Mouse (Mus musculus): ENCODE data around the gene Irak3. TPM values are rescaled to one million over a fixed set of nuclear protein-coding genes. Genes with fewer than 3 reads are reported as not detected.
"Not testable (repeated sequence)": the region's sequence is repeated elsewhere in the genome, so short reads cannot be mapped to it uniquely, and the experiment has no call there.

The Irak3 gene
- total RNA-seq, 2 experiments from 2014 or later = 2.2 to 4.7 TPM

- DNase-seq (ENCODE audit: low spot score in 2 of 2) = no peak
These were observed 36.8 kb downstream of the Irak3 start for GRCm38 (mm10) chr10:120164931-120165792.

DNA sequence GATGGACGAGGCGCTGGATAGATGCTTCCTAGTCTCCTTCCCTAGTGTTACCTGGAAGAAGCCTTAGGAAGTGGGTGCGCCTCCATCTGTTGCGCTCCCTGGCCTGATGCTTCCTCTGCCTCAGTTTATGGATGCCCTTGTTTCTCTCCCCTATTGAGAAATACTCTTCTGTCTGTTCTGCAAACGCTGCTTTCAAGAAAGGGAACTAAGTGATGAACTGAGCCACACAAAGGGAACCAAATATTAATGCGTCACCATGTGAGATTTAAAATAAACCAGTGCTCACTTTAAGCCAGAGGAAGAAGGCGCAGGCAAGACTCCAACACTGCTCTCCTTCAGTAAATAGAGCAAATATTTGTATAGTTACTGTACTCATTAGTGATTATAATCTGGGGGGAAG lies 38.4 kb downstream of the Irak3 start:
- no peak for DNase-seq (ENCODE audit: low spot score in 2 of 2)

DNA sequence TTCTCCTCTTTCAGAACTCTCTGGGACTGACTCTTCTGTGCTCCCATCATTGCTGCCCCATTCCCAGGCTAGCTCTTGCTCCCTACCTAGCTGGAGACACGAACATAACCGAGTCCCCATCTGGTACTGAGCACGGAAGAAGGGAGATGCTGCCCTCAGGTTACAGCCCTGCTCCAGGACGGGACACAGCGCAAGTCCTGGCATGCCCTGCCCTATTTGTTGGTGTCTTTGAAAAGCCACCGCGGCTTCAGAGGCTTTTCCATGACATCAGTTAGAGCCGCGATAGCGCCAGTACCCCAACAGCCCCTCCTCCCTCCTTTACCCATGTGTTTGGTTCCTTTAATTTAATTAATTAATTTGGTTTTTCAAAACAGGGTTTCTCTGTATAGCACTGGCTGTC lies 39.1 kb downstream of the Irak3 start:
- DNase-seq (ENCODE audit: low spot score in 2 of 2) = no peak

GRCm38 (mm10) chr10:120160533-120160932 lies 41.4 kb downstream of the Irak3 start:
- no peak for DNase-seq (ENCODE audit: low spot score in 2 of 2)

DNA sequence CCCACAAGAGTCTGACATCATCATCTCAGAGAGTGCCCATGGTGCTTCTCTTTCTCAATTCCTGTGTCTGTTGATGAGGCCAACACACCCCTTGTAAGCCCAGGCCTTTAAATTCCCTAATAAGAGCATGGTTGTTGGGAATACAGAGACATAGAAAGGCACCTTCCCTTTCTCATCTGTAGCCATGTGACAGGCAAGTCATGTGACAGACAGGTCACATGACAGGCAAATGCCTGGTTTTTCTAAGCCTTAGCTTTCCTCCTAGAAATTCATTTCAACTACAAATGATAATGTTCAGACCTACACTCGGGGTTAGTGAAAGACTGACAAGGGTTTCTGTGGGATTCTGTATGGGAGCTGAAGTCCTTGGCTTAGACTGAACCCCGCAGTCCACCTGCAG lies 48.0 kb downstream of the Irak3 start:
- DNase-seq (ENCODE audit: low spot score in 2 of 2) = no peak

DNA sequence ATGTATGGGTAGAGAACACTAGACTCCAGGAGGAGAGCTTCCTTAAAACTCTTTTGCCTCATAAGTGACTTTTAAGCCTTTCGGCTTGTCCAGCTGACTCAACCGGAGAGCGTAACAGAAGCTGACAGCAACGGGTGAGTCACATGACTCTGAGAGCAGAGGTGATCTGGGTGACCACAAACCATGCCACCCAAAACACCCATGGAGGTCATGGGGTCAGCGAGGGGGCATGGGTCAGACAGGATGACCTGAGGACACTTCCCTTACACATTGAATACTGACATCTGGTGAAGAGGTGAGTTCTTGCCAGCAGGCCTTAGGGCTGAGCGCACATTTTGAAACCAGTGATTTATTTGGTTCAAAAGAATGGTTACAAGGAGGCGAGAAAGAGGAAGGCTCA lies 50.3 kb downstream of the Irak3 start:
- no peak for DNase-seq (ENCODE audit: low spot score in 2 of 2)

DNA sequence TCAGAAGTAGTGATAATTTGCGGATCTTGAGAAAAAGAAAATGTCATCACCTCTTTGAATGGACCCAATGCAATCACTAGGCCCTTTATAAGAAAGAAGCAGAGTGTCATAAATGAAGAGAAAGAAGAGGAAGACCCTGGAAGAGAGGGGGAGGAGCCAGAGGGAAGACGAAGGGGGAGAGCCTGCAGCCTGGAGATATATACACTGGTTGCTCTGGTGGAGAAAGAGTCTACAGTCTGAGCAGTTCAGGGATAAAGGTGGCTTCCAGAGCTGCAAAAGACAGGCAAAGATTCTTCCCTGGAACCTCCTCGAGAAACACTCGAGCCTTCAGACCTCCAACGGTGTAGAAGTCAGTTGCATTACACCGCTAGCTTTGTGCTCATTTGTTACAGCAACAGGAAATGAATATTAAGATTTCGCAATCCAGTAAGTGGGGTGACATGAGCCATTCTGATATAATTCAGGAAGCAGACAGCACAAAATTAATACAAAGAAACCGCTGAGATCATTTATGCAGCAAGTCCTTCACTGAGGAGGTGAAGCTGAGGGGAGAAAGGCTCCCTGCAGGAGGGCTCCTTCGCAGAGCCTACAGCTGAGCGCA lies 60.9 kb downstream of the Irak3 start:
- DNase-seq (ENCODE audit: low spot score in 2 of 2) = no peak

- DNase-seq (ENCODE audit: low spot score in 2 of 2) = no peak
These were observed 61.7 kb downstream of the Irak3 start for GRCm38 (mm10) chr10:120140193-120140592.

DNA sequence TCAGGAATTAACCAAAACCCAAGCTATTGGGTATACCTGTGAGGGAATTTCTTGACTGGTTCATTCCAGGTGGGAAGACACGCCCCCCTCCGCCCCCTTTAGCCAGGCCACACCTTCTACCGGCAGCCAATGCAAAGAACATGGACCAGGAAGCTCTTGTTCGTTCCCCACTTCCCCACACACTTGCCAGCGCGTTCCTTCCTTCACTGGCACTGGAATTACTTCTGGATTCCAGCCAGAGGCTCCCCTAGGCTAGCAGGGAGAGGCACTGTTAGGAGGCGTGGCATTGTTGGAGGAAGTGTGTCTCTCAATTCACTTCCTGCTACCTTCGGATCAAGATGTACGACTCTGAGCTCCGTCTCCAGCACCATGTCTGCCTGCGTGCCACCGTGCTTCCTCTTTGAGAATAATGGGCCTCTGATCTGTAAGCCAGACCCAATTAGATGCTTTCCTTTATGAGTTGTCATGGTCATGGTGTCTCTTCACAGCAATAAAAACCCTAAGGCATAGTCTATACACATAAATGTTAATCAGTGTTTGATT lies 65.8 kb downstream of the Irak3 start:
- no peak for DNase-seq (ENCODE audit: low spot score in 2 of 2)

DNA sequence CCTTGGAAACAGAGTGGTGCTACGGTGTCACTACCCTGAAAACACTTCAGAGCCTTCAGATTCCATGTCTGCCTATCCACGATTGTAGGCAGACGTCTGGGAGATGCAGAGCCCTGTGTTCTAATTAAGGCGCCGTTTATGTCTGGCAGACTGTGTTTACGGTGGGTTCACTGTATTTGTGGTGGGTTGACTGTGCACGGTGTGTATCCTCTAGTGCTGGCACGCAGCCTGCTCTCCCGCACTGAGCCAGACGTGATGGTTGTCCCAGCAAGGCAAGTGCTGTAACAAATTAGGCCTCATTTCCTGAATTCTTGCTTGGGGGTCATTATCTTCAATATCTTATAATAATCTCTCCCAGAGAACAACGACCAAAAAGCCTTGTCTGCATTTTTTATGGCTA lies 68.2 kb downstream of the Irak3 start:
- DNase-seq (ENCODE audit: low spot score in 2 of 2) = no peak

DNA sequence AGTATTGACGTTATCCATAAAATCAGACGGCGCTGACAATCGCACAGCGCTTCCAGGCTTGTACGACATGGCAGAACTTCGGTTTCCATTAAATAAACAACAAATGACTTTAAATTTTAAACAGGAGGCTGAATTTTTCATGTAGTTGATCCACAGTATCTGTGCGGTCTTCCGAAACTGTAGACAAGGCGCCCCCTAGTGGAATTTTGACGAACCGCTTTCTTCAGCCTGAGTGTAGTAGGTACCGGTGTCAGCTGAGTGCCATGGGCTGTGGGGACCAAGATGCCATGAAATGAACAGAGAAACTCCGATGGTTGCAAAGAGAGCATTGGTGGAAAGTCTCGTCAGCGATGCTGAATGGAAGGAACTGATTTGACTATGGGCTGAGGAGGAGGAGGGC lies 71.3 kb downstream of the Irak3 start:
- DNase-seq (ENCODE audit: low spot score in 2 of 2) = peak in 1 of 2 experiments; percentile 14

GRCm38 (mm10) chr10:120128601-120129277 lies 73.2 kb downstream of the Irak3 start:
- DNase-seq (ENCODE audit: low spot score in 2 of 2) = no peak

DNA sequence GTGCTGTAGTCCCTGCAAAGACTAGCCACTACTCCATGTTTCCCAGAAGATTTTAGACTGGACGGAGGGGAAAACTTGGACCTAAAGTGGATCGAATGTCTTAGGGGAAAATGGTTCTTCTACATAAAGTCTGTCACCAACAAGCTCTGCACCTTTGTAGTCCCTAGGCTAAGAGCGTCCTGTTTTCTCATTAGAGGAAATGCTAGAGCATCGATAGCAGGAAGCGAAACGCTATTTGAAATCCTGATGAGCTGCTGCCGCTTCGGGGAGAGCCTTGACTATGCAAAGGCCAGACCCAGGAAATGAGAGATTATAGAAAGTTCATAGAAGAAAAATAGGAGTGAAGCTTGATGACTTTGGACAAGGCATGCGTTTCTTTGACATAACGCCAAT lies 76.5 kb downstream of the Irak3 start:
- DNase-seq (ENCODE audit: low spot score in 2 of 2) = no peak

DNA sequence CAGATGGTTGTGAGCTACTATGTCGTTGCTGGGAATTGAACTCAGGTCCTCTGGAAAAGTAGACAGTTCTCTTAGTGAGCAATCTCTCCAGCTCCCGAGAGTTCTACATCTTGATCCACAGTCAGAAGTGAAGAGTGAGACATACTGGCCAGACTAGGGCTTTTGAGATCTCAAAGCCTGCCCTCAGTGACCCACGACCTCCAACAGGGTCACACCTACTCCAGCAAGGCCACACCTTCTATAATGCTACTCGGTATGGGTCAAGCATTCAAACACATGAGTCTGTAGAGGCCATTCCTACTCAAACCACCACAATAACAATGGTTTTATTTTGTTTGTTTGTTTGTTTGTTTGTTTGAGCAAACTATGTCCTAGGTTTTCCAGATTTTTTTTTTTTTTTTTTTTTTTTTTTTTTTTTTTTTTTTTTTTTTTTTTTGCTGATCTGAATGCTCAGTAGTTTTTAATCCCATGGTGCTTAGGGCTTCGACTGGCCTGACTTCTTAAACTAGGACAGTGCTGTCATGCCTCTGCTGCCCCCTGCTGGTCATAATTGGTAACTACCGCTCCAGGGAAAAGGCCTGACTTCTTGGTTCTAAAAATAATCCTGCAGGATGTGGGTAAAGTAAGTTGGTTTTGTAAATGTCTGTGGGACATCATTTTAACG lies 77.0 kb downstream of the Irak3 start:
- peak; percentile 84 to 87 for DNase-seq (ENCODE audit: low spot score in 2 of 2)

GRCm38 (mm10) chr10:120123721-120124120 lies 78.2 kb downstream of the Irak3 start:
- DNase-seq (ENCODE audit: low spot score in 2 of 2) = no peak

- DNase-seq (ENCODE audit: low spot score in 2 of 2) = no peak
These were observed 86.7 kb downstream of the Irak3 start for GRCm38 (mm10) chr10:120115249-120115648.

DNA sequence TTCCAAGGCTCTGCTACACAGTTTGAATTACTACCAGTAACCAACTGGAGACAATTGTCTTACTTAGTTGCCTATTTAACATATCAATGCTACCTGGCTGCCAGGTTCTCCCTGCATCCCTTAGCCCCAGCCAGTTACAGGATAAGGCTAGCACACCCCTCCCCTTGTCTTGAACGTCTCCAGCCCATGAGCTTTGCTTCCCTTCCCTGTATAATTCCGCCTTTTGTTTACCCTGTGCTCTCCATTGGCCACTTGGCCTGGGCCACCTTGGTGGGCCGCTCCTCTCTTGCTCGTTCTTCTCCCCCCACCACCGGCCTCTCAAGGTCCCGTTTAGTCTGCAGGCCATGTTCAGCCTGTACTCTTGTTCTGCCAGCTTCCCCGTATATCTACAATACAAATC lies 87.4 kb downstream of the Irak3 start:
- DNase-seq (ENCODE audit: low spot score in 2 of 2) = no peak

DNA sequence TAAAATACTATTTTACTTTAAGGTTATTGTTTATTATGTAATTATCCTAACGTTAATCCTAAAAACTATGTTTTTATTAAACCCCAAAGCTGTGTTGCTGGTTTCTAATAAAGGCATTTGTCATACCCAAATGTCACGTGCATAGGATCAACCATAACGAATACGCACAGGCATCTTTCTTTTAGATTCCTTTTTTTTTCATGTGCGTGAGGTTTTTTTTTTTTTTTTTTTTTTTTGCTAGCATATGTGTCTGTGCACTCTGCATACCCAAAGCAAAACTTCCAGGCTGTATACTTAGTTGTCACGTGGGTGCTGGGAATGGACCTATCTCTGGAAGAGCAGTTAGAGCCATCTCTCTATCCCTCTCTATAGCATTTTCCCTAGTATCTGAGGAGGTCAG lies 88.0 kb downstream of the Irak3 start:
- DNase-seq (ENCODE audit: low spot score in 2 of 2) = no peak

- DNase-seq (ENCODE audit: low spot score in 2 of 2) = not testable (repeated sequence)
These were observed 88.4 kb downstream of the Irak3 start for GRCm38 (mm10) chr10:120113482-120113881.

- DNase-seq (ENCODE audit: low spot score in 2 of 2) = peak; percentile 98
These were observed 89.2 kb downstream of the Irak3 start, which contains the start of gene Helb for GRCm38 (mm10) chr10:120112507-120113396. Gene Helb (minus strand): TSS chr10:120112987.
